Mouse (Mus musculus) kidney, adult 8-10 months (tissue): ENCODE data around the gene Zfp330.

Experiments used
- DNase-seq, 2 experiments: peaks; one replicate each; pipeline ENCODE4 v3.0.0; 2022

Zfp330 gene

GRCm38 (mm10) chr8:82774093-82774422 is at the start of gene Zfp330:
Gene Zfp330 (minus strand): TSS chr8:82774160.
- DNase-seq: peak; percentile 93 to 94

GRCm38 (mm10) chr8:82777945-82778344 is 4.0 kb upstream of the Zfp330 start:
- DNase-seq: no peak

- DNase-seq: peak in 1 of 2 experiments; percentile 4
Observed at GRCm38 (mm10) chr8:82777406-82777805, 3.4 kb upstream of the Zfp330 start.

GRCm38 (mm10) chr8:82774482-82774881 is 522 bp upstream of the Zfp330 start:
- DNase-seq: no peak

GRCm38 (mm10) chr8:82773332-82774092 is 448 bp downstream of the Zfp330 start:
- DNase-seq: peak in 1 of 2 experiments; percentile 8

- no peak for DNase-seq
Observed at GRCm38 (mm10) chr8:82770886-82771285, 3.1 kb downstream of the Zfp330 start.

- DNase-seq: no peak
Observed at GRCm38 (mm10) chr8:82759071-82759470, 14.9 kb downstream of the Zfp330 start.

- DNase-seq: no peak
Observed at GRCm38 (mm10) chr8:82754946-82755345, 19.0 kb downstream of the Zfp330 start.

- DNase-seq: no peak
Observed at GRCm38 (mm10) chr8:82746617-82747016, 27.3 kb downstream of the Zfp330 start.

- DNase-seq: peak; percentile 15 to 71
Observed at GRCm38 (mm10) chr8:82743905-82744904, 29.8 kb downstream of the Zfp330 start.
